24 mouse cellular contexts compared by ENCODE assay signal in genomic region chr8:47859259-47859658, GRCm38 (mm10). TPM values are rescaled to one million over a fixed set of nuclear protein-coding genes. Genes with fewer than 3 reads are reported as not detected.
DNase-seq lines count a peak whose midpoint lies in the region; ATAC-seq and TF ChIP-seq lines count a peak whose summit lies in the region.
"Had no signal": no experiment of that assay in that cellular context is flagged by ENCODE, and none has a peak within 500 bp of the region (broad histone marks: within the 10 kb centered on the region; RNA-seq: fewer than 3 reads in every experiment).

No protein-coding gene starts in this region.

- DNase-seq in frontal cortex, postnatal 25 days (ENCODE audit: low spot score in 2 of 2) = no peak
- DNase-seq in left cerebral cortex, adult 2 months (ENCODE audit: extremely low spot score in 1 of 2, low spot score in 2 of 2) = no peak
- no peak for DNase-seq in left cerebral cortex, postnatal 4 days
- peak; percentile 20 to 45 for DNase-seq in left cerebral cortex, postnatal 36 days (ENCODE audit: low spot score in 2 of 2)
- peak; percentile 36 for DNase-seq in right cerebral cortex, postnatal 25 days
- no peak for DNase-seq in heart, adult 11 months
- DNase-seq: adrenal gland, postnatal 10 days; cerebellum, postnatal 10 days; gastrocnemius, postnatal 10 days; heart, adult 18-20 months; heart, postnatal 36 days; kidney, adult 9 months had no signal

- H3K4me3 ChIP-seq in left cerebral cortex, adult 2 months = peak overlapping the region; percentile 17; the same call in 1 of the 2 replicates
- H3K4me3 ChIP-seq: embryonic facial prominence, embryonic 13.5 days; intestine, embryonic 15.5 days; limb, embryonic 15.5 days; liver, embryonic 15.5 days; midbrain, embryonic 15.5 days had no signal

- peak overlapping the region; percentile 9 for H3K27ac ChIP-seq in left cerebral cortex, adult 2 months
- H3K27ac ChIP-seq: embryonic facial prominence, embryonic 13.5 days; intestine, embryonic 15.5 days; limb, embryonic 15.5 days; liver, embryonic 15.5 days; stomach, postnatal 0 days had no signal

- intact Hi-C loops in left cerebral cortex, adult 2 months (cut with DNase I) = no loop called here
- intact Hi-C loops in left cerebral cortex, postnatal 4 days (cut with DNase I) = no loop called here
- intact Hi-C loops in left cerebral cortex, postnatal 36 days (cut with DNase I) = no loop called here

- peak; percentile 89 for ATAC-seq in frontal cortex, adult (ENCODE audit: low TSS enrichment)
- ATAC-seq: CD4-positive, CD25-positive, alpha-beta regulatory T cell, adult 4 months; forebrain, embryonic 16.5 days; intestine, embryonic 15.5 days; lung, postnatal 0 days; midbrain, embryonic 15.5 days; Patski had no signal

- no peak for TF ChIP-seq CTCF in left cerebral cortex, adult 2 months (IDR thresholded peaks at IDR 0.05)

RNA-seq across cellular contexts. Expression of gene Cldn22, which starts 35.0 kb away (rescaled TPM):
- under 1 TPM in 1 of 2 experiments, not detected in 1; 0.58 TPM for total RNA-seq in left cerebral cortex, adult 2 months (2021)
- total RNA-seq in left cerebral cortex, postnatal 4 days (2021) = not detected
- total RNA-seq in left cerebral cortex, postnatal 36 days (2021) = 1 to 10 TPM in 1 of 2 experiments, not detected in 1; 2.3 TPM
- total RNA-seq: heart, postnatal 36 days had no signal

RNA-seq across cellular contexts. Expression of gene Cldn24, which starts 37.3 kb away (rescaled TPM):
- not detected for total RNA-seq in left cerebral cortex, adult 2 months (2021)
- total RNA-seq in left cerebral cortex, postnatal 4 days (2021) = not detected
- total RNA-seq in left cerebral cortex, postnatal 36 days (2021) = under 1 TPM in 1 of 2 experiments, not detected in 1; 0.66 TPM
- total RNA-seq: adrenal gland, postnatal 10 days; ES-E14; gastrocnemius, postnatal 10 days; heart, adult 18-20 months; heart, postnatal 36 days had no signal

Comparison
In these comparisons a context has a peak if more than half of its experiments do, and no peak if none do; other contexts are left out.
1. DNase-seq: peak in left cerebral cortex, postnatal 36 days (2 of 2) and right cerebral cortex, postnatal 25 days (single experiment); none in frontal cortex, postnatal 25 days (0 of 2), left cerebral cortex, adult 2 months (0 of 2), left cerebral cortex, postnatal 4 days (single experiment) and heart, adult 11 months (single experiment).